Mouse (Mus musculus): ENCODE data around the gene Olfr1257.
"Not testable (repeated sequence)": the region's sequence is repeated elsewhere in the genome, so short reads cannot be mapped to it uniquely, and the experiment has no call there.

Olfr1257 gene

GRCm38 (mm10) chr2:89878137-89878536 is at the start of gene Olfr1257:
Gene Olfr1257 (plus strand): TSS chr2:89878437.
- no peak for DNase-seq

GRCm38 (mm10) chr2:89841455-89841854 is 36.8 kb upstream of the Olfr1257 start, which contains the start of gene Olfr1256:
Gene Olfr1256 (minus strand): TSS chr2:89841555.
- DNase-seq: no peak

DNA sequence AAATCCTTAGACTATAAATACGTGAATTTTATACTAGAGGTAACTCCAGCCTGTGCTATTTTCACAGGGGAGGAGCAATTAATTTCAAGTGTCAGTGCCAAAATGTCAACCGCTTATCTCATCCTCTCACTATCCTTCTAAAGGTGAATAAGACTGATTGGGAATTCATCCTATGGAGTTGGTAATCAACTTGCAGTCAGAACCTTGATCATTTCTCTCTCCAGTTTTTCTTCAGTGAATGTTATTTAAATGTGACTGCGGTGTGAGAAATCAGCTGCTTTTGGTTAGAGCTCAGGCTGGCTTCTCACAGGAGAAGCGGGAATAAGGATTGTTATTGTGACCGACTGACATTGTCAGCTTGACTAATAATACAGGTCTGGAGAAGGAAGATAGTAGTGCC is 30.1 kb upstream of the Olfr1257 start, which contains the start of gene Olfr48:
Olfr48 (minus strand) TSS at position 101 of the 400 bp plus-strand sequence.
- DNase-seq: no peak

- DNase-seq: no peak
These were observed 29.0 kb upstream of the Olfr1257 start for GRCm38 (mm10) chr2:89849230-89849629.

- not testable (repeated sequence) for DNase-seq
These were observed 34.4 kb downstream of the Olfr1257 start for GRCm38 (mm10) chr2:89912616-89913015.

- no peak for DNase-seq
These were observed 48.8 kb downstream of the Olfr1257 start, which contains the start of gene Olfr1258 for GRCm38 (mm10) chr2:89927009-89927408. Gene Olfr1258 (plus strand): TSS chr2:89927309.

All from right cerebral cortex, postnatal 4 days (tissue).